Mouse (Mus musculus): ENCODE data around the gene Mpp5. TPM values are rescaled to one million over a fixed set of nuclear protein-coding genes. Genes with fewer than 3 reads are reported as not detected.

The Mpp5 gene
- polyA plus RNA-seq, 1 experiment from 2014 or later: 24.4 TPM

GRCm38 (mm10) chr12:78761979-78762378, 13.3 kb downstream of the Mpp5 start:
- no peaks in the 10 kb centered on the region for H3K9me3 ChIP-seq (ENCODE audit: control insufficient read depth, low read length)
- no peaks in the 10 kb centered on the region for H3K4me1 ChIP-seq (ENCODE audit: control insufficient read depth, insufficient read depth, low read length)
- no peaks in the 10 kb centered on the region for H3K36me3 ChIP-seq (ENCODE audit: control insufficient read depth, insufficient read depth, low read length)
- no peaks in the 10 kb centered on the region for H3K27me3 ChIP-seq (replicated peaks; ENCODE audit: control insufficient read depth, insufficient read depth, low read length)
- no peak overlapping the region for H3K4me2 ChIP-seq (ENCODE audit: low read depth, low read length)
- no peak overlapping the region for H3K27ac ChIP-seq (ENCODE audit: low read length)
- no peak overlapping the region for H3K4me3 ChIP-seq (ENCODE audit: low read length)
- ATAC-seq: no peak
- H3K9ac ChIP-seq (ENCODE audit: low read depth, low read length): no peak overlapping the region

DNA sequence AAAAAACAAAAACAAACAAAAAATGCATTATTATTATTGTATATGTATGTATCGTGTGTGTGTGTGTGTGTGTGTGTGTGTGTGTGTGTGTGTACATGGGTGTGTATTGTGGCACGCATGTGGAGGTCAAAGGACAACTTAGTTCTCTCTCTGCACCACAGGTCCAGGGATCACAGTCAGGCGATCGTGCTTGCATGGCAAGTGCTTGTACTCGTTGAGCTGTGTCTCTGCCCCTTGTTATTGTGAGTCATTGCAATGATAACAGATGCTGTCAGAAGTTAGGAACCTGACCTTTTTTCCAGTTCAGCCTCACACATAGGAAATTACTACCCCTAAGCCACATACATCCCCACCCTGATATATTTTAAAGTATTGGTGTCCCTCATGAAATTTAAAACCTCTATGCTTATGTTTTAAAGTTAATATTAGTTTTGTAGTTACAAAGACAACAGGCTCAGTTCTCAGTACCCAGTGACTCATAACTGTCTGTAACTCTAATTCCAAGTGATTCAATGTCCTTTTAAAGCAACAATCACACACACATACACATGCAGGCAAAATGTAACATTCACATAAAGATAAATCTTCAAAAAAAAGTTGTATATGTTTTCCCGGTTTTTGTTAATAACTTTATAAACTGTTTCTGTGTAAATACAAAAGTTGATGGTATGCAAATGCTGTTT, 20.5 kb downstream of the Mpp5 start:
- no peak overlapping the region for H3K9ac ChIP-seq (ENCODE audit: low read depth, low read length)
- WGBS: 55% methylated on average over 6 of the region's 6 CpGs
- H3K9me3 ChIP-seq (ENCODE audit: control insufficient read depth, low read length): no peaks in the 10 kb centered on the region
- H3K36me3 ChIP-seq (ENCODE audit: control insufficient read depth, insufficient read depth, low read length): no peaks in the 10 kb centered on the region
- H3K4me2 ChIP-seq (ENCODE audit: low read depth, low read length): no peak overlapping the region
- no peaks in the 10 kb centered on the region for H3K4me1 ChIP-seq (ENCODE audit: control insufficient read depth, insufficient read depth, low read length)
- no peaks in the 10 kb centered on the region for H3K27me3 ChIP-seq (replicated peaks; ENCODE audit: control insufficient read depth, insufficient read depth, low read length)
- H3K27ac ChIP-seq (ENCODE audit: low read length): no peak overlapping the region
- ATAC-seq: peak; percentile 83
- no peak overlapping the region for H3K4me3 ChIP-seq (ENCODE audit: low read length)

DNA sequence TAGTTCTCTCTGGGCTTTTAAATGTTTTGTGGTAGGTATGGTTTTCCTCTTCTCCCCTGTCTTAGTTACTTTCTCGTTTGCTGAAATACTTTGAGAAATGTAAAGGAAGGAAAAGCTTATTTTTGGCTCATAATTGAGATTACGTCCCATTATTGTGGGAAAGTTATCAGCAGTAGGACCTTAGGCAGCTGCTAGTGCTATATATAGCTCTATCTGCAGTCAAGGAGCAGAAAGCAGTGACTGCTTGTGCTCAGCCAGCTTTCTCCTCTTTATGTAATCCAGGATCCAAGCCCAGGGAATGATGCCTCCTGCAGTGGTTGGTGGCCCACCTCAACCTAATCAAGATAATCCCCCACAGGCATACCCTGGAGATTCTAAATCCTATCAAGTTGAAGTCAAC, 24.5 kb downstream of the Mpp5 start:
- ATAC-seq: no peak
- H3K27me3 ChIP-seq (replicated peaks; ENCODE audit: control insufficient read depth, insufficient read depth, low read length): no peaks in the 10 kb centered on the region
- H3K4me3 ChIP-seq (ENCODE audit: low read length): no peak overlapping the region
- H3K9me3 ChIP-seq (ENCODE audit: control insufficient read depth, low read length): no peaks in the 10 kb centered on the region
- H3K4me1 ChIP-seq (ENCODE audit: control insufficient read depth, insufficient read depth, low read length): peaks cover 5% of the 10 kb centered on the region; the same call in 1 of the 2 replicates
- H3K27ac ChIP-seq (ENCODE audit: low read length): no peak overlapping the region
- no peak overlapping the region for H3K9ac ChIP-seq (ENCODE audit: low read depth, low read length)
- whole genome bisulfite sequencing: 69% methylated on average over 2 of the region's 2 CpGs
- H3K4me2 ChIP-seq (ENCODE audit: low read depth, low read length): no peak overlapping the region
- H3K36me3 ChIP-seq (ENCODE audit: control insufficient read depth, insufficient read depth, low read length): no peaks in the 10 kb centered on the region

DNA sequence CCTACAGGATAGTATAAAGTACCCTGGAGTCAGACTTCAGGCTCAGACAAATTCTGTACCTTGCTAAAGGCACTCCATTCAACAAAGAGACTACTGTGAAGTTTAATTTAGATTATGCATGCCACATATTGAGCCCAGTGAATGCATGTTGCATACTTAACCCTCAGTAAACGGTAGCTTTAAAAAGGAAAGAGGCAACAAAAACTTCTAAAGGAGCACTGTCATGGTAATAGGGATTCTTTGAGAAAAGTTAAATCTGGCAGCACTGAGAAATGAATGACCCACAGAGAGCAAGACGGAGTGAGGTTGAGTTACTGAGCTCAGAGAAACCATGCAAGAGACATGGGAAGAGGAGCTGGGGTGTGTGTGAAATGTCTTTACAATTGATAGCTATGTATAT, 29.2 kb downstream of the Mpp5 start:
- H3K4me2 ChIP-seq (ENCODE audit: low read depth, low read length): no peak overlapping the region
- ATAC-seq: no peak

DNA sequence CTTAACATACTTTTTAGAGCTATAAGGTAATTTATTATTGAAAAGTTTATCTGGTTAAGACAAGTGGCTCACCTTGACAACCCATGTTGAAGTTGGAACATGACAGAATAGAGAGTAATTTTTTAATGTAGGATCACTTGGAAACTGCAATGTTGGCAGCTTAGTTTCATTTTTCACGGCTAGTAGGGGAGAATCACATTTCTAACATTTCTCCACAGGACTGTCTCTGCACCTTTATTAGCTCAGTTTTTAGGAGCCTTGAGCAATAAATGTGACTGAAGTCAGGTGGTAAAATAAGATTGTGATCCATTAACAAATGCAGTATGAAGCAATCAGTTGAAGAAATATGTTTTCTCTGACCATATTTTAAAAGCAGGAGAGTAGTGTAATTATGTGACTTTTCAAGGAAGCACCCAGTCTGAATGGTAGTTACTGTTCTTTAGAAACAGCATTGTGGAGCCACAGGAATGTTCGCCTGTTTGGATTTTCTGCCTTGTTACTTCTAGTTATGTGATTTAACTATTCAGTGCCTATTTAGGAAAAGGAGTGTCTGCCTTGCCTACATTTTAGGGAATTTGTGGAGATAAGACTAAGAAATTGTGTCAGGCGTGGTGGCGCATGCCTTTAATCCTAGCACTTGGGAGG, 29.8 kb downstream of the Mpp5 start:
- H3K4me1 ChIP-seq (ENCODE audit: control insufficient read depth, insufficient read depth, low read length): peaks cover 8% of the 10 kb centered on the region; the same call in 1 of the 2 replicates
- H3K4me2 ChIP-seq (ENCODE audit: low read depth, low read length): no peak overlapping the region
- no peaks in the 10 kb centered on the region for H3K36me3 ChIP-seq (ENCODE audit: control insufficient read depth, insufficient read depth, low read length)
- no peaks in the 10 kb centered on the region for H3K27me3 ChIP-seq (replicated peaks; ENCODE audit: control insufficient read depth, insufficient read depth, low read length)
- no peaks in the 10 kb centered on the region for H3K9me3 ChIP-seq (ENCODE audit: control insufficient read depth, low read length)
- H3K4me3 ChIP-seq (ENCODE audit: low read length): no peak overlapping the region
- 0 out of 2 replicates have a peak overlapping the region, but pooled peaks have one; percentile 10 for H3K27ac ChIP-seq (ENCODE audit: low read length)
- H3K9ac ChIP-seq (ENCODE audit: low read depth, low read length): no peak overlapping the region
- 55% methylated on average over 4 of the region's 4 CpGs for WGBS
- ATAC-seq: peak; percentile 56; the same call in 1 of the 2 replicates

More for the DNA sequence above, 29.2 kb downstream of the Mpp5 start:
- Histone ChIP-seq H3K27me3 (replicated peaks; ENCODE audit: control insufficient read depth, insufficient read depth, low read length) (no peaks in the 10 kb centered on the region), H3K36me3 (ENCODE audit: control insufficient read depth, insufficient read depth, low read length) (no peaks in the 10 kb centered on the region), H3K9me3 (ENCODE audit: control insufficient read depth, low read length) (no peaks in the 10 kb centered on the region), H3K4me1 (ENCODE audit: control insufficient read depth, insufficient read depth, low read length) (peaks cover 8% of the 10 kb centered on the region; the same call in 1 of the 2 replicates), H3K4me3 (ENCODE audit: low read length) (no peak overlapping the region), H3K9ac (ENCODE audit: low read depth, low read length) (no peak overlapping the region), H3K27ac (ENCODE audit: low read length) (no peak overlapping the region)
- 35% methylated on average over 2 of the region's 2 CpGs for WGBS

DNA sequence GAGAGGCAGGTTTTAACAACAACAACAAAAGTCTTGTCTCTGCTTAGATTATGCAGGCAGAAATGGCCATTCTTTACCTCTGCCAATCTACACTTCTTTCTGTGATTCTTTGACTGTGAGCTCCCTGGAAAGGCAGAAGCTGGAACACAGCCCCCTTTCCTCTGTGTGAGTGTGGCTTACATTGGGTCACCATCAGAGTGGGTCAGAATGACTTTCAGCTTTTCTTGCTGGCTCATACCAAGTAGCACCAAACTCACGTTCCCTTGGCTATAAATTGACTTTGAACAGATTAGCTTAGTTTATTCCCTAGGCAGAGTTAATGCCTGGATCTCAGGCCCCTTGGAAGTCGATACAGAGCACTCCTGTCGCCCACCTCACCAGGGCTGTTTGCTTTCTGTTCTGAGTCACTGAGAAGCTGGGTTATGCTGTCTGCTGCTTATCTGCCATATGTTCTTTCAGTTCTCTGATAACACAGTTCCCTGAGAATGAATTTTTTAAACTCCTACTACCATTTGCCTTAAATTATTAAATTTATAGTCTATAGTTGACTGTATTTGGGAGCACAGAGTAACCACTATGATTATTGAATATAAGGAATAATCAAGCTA, 39.7 kb downstream of the Mpp5 start:
- WGBS: 34% methylated on average over 3 of the region's 3 CpGs
- H3K27ac ChIP-seq (ENCODE audit: low read length): no peak overlapping the region
- peak overlapping the region; percentile 14; the same call in 1 of the 2 replicates for H3K4me2 ChIP-seq (ENCODE audit: low read depth, low read length)
- H3K4me1 ChIP-seq (ENCODE audit: control insufficient read depth, insufficient read depth, low read length): peaks cover 8% of the 10 kb centered on the region; the same call in 1 of the 2 replicates
- no peak overlapping the region for H3K9ac ChIP-seq (ENCODE audit: low read depth, low read length)
- ATAC-seq: no peak
- H3K36me3 ChIP-seq (ENCODE audit: control insufficient read depth, insufficient read depth, low read length): no peaks in the 10 kb centered on the region
- no peaks in the 10 kb centered on the region for H3K27me3 ChIP-seq (replicated peaks; ENCODE audit: control insufficient read depth, insufficient read depth, low read length)
- H3K9me3 ChIP-seq (ENCODE audit: control insufficient read depth, low read length): no peaks in the 10 kb centered on the region
- no peak overlapping the region for H3K4me3 ChIP-seq (ENCODE audit: low read length)

DNA sequence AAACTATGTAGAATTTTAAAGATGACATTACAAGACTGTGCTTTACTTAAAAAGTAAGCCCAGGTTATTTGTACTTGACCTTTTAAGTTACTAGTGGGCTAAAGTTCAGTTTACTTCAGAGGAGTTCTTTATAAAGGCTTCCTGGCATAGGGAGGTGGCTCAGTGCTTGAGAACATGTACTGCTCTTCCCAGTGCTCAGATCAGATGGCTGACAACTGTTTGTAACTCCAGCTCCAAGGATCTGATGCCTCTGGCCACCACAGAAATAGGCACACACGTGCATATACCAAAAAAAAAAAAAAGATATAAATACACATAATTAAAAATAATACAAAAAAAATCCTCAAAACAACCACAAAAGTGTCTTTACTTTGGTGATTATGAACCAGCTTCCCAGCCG, 42.1 kb downstream of the Mpp5 start:
- no peak overlapping the region for H3K4me2 ChIP-seq (ENCODE audit: low read depth, low read length)
- no peaks in the 10 kb centered on the region for H3K27me3 ChIP-seq (replicated peaks; ENCODE audit: control insufficient read depth, insufficient read depth, low read length)
- no peak overlapping the region for H3K9ac ChIP-seq (ENCODE audit: low read depth, low read length)
- no peak overlapping the region for H3K4me3 ChIP-seq (ENCODE audit: low read length)
- no peaks in the 10 kb centered on the region for H3K9me3 ChIP-seq (ENCODE audit: control insufficient read depth, low read length)
- no peak for ATAC-seq
- peaks cover 8% of the 10 kb centered on the region; the same call in 1 of the 2 replicates for H3K4me1 ChIP-seq (ENCODE audit: control insufficient read depth, insufficient read depth, low read length)
- no peaks in the 10 kb centered on the region for H3K36me3 ChIP-seq (ENCODE audit: control insufficient read depth, insufficient read depth, low read length)
- 45% methylated on average over 2 of the region's 2 CpGs for WGBS
- no peak overlapping the region for H3K27ac ChIP-seq (ENCODE audit: low read length)

GRCm38 (mm10) chr12:78794236-78794635, 45.5 kb downstream of the Mpp5 start:
- no peak overlapping the region for H3K4me3 ChIP-seq (ENCODE audit: low read length)
- H3K27me3 ChIP-seq (replicated peaks; ENCODE audit: control insufficient read depth, insufficient read depth, low read length): no peaks in the 10 kb centered on the region
- H3K9me3 ChIP-seq (ENCODE audit: control insufficient read depth, low read length): no peaks in the 10 kb centered on the region
- 0 out of 2 replicates have a peak, but pooled peaks have one; percentile 60 for ATAC-seq
- 14% methylated on average over 1 of the region's 1 CpGs for WGBS
- no peak overlapping the region for H3K9ac ChIP-seq (ENCODE audit: low read depth, low read length)
- no peak overlapping the region for H3K27ac ChIP-seq (ENCODE audit: low read length)
- peaks cover 3% of the 10 kb centered on the region; the same call in 1 of the 2 replicates for H3K4me1 ChIP-seq (ENCODE audit: control insufficient read depth, insufficient read depth, low read length)
- H3K36me3 ChIP-seq (ENCODE audit: control insufficient read depth, insufficient read depth, low read length): peaks cover 4% of the 10 kb centered on the region; the same call in 1 of the 2 replicates
- no peak overlapping the region for H3K4me2 ChIP-seq (ENCODE audit: low read depth, low read length)

DNA sequence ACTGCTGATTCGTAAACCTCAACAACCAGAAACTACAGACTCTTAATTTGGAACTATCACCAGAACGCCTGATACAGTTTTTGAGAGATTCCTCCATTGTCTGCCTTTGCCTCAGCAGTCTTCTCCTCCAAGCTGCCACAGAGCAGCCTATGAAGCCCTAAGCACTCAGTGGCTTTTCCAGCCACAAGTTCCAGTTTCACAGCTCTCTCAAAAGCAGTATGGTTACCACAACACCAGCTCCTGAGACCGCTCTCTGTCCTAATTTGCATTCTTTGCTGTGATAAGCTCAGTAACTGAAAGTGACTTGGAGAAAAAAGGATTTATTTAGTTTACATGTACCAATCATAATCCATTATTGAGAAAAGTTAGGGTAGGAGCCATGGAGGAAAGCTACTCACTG, 51.3 kb downstream of the Mpp5 start:
- Histone ChIP-seq H3K9ac (ENCODE audit: low read depth, low read length) (no peak overlapping the region), H3K27me3 (replicated peaks; ENCODE audit: control insufficient read depth, insufficient read depth, low read length) (no peaks in the 10 kb centered on the region), H3K36me3 (ENCODE audit: control insufficient read depth, insufficient read depth, low read length) (peaks cover 4% of the 10 kb centered on the region; the same call in 1 of the 2 replicates), H3K27ac (ENCODE audit: low read length) (no peak overlapping the region), H3K4me3 (ENCODE audit: low read length) (no peak overlapping the region), H3K4me2 (ENCODE audit: low read depth, low read length) (no peak overlapping the region), H3K9me3 (ENCODE audit: control insufficient read depth, low read length) (no peaks in the 10 kb centered on the region), H3K4me1 (ENCODE audit: control insufficient read depth, insufficient read depth, low read length) (no peaks in the 10 kb centered on the region)
- WGBS: 85% methylated on average over 3 of the region's 3 CpGs
- ATAC-seq: no peak

All from intestine, embryonic 16.5 days (tissue).